Mouse (Mus musculus): Measurements from ENCODE around the gene Fam47e. TPM values are rescaled to one million over a fixed set of nuclear protein-coding genes. Genes with fewer than 3 reads are reported as not detected.

Gene Fam47e
- polyA plus RNA-seq (2015; fragmentation: Nextera tagmentation; extraction: Ambion mirVana): 11.4 and 15.4 TPM in 2 replicates

DNA sequence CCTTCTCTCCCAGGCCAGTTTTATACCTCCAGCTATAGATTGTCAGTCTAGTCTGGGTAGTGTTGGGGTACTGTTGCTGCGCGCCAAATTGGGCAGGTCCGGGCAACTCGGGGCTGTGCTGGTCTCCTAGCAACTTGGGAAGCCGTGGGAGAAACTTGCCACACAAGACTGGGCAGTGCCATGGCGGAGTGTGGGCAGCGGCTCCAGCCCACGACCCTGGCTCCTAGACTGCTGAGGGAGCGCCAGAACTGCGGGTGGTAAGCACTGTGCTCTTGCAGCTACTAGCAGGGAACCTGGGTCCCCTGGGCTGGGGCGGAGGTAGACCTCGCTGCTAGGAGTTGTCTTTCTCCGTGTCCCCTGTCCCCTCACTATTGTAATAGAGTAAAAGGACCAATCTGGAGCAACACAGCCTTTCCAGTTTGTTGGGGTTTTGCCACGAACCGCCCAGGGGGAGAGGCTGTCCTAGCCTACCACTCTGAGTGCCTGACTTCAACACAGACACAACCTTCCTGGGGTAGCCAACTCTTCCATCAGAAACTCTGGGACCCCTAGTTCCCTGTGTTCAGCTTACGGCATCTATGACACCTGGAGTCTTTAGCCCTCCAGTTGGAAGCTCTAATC, at the start of gene Fam47e:
Fam47e (plus strand) TSS at position 179 of the 621 bp plus-strand sequence.
- Histone ChIP-seq H3K4me1 (ENCODE audit: insufficient read depth, low read depth, low read length) (no peaks in the 10 kb centered on the region), H3K36me3 (ENCODE audit: insufficient read depth, low read length) (no peaks in the 10 kb centered on the region), H3K27ac (ENCODE audit: low read length) (0 out of 2 replicates have a peak within 1 kb of the TSS, but pooled peaks have one; percentile 20), H3K4me3 (ENCODE audit: low read depth, low read length) (no peak within 1 kb of the TSS), H3K9ac (replicated peaks; ENCODE audit: low read depth) (no peak within 1 kb of the TSS), H3K27me3 (replicated peaks; ENCODE audit: insufficient read depth, low read length) (no peaks in the 10 kb centered on the region), H3K9me3 (ENCODE audit: low read length) (no peaks in the 10 kb centered on the region), H3K4me2 (replicated peaks; ENCODE audit: low read depth, low read length) (no peak within 1 kb of the TSS)
- ATAC-seq (no peak), DNase-seq (ENCODE audit: low spot score) (no peak)
- TF ChIP-seq EP300 (IDR thresholded peaks at IDR 0.05): no peak
- WGBS: 69% methylated on average over 16 of the region's 16 CpGs

DNA sequence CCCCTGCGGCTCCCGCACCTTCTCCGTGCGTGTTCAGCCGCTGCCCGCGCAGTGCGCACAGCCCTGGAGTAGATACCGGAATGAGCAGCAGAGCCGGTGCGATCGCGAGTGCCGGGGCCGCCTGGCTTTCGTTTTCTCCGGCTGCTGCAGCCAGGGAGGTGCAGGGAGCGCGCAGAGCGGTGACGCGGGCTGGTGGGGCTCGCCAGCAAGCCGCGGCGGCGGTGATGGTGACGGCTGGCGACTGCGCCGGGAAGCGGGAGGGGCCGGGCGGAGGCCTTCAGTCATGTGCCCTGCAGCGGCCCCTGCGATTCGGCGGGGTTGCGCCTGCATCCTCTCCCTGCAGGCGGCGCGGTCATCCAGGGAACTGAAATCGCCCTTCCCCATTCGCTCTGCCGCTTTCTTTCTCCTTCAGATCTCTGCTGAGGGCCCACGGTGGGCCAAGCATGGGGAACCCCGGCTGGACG, 49.4 kb upstream of the Fam47e start:
- DNase-seq (ENCODE audit: low spot score): peak; percentile 98
- ATAC-seq: peak; percentile 97
- peaks cover 22% of the 10 kb centered on the region; the same call in 1 of the 2 replicates for H3K4me1 ChIP-seq (ENCODE audit: insufficient read depth, low read depth, low read length)
- H3K27me3 ChIP-seq (replicated peaks; ENCODE audit: insufficient read depth, low read length): no peaks in the 10 kb centered on the region
- no peaks in the 10 kb centered on the region for H3K36me3 ChIP-seq (ENCODE audit: insufficient read depth, low read length)
- peak overlapping the region; percentile 100 for H3K27ac ChIP-seq (ENCODE audit: low read length)
- TF ChIP-seq EP300 (IDR thresholded peaks at IDR 0.05) (no peak), CTCF (IDR thresholded peaks at IDR 0.05) (peak; percentile 89)
- peak overlapping the region; percentile 99 for H3K4me3 ChIP-seq (ENCODE audit: low read depth, low read length)
- WGBS: under 1% methylated on average over 45 of the region's 48 CpGs
- peak overlapping the region; percentile 71 for H3K4me2 ChIP-seq (replicated peaks; ENCODE audit: low read depth, low read length)
- no peaks in the 10 kb centered on the region for H3K9me3 ChIP-seq (ENCODE audit: low read length)
- peak overlapping the region; percentile 98 for H3K9ac ChIP-seq (replicated peaks; ENCODE audit: low read depth)

DNA sequence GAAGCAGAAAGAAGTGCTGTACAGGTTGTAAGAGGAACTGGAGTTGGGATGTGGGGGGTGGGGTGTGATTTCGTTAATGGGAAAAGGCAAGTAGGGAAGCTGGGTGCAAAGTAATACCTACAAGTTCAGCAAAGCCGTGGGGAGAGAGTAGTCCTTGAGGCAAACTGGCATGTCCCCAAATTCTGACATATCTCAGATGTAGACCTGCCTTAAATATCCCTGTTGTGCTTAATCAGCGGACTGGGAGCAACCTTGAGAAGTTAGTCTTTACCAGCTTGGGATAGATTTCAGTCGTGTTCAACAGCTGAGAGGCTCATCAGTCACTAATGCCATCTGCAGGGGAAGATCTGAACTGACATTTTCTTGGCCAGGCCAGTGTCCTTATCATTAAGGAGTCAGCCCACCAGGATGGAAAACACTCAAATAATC, 48.6 kb upstream of the Fam47e start:
- ATAC-seq (no peak), DNase-seq (ENCODE audit: low spot score) (peak; percentile 73)
- Histone ChIP-seq H3K4me3 (ENCODE audit: low read depth, low read length) (0 out of 2 replicates have a peak overlapping the region, but pooled peaks have one; percentile 99), H3K4me1 (ENCODE audit: insufficient read depth, low read depth, low read length) (peaks cover 18% of the 10 kb centered on the region; the same call in 1 of the 2 replicates), H3K36me3 (ENCODE audit: insufficient read depth, low read length) (no peaks in the 10 kb centered on the region), H3K9ac (replicated peaks; ENCODE audit: low read depth) (peak overlapping the region; percentile 44; the same call in 1 of the 2 replicates), H3K4me2 (replicated peaks; ENCODE audit: low read depth, low read length) (peak overlapping the region; percentile 71), H3K27ac (ENCODE audit: low read length) (peak overlapping the region; percentile 100), H3K9me3 (ENCODE audit: low read length) (no peaks in the 10 kb centered on the region), H3K27me3 (replicated peaks; ENCODE audit: insufficient read depth, low read length) (no peaks in the 10 kb centered on the region)
- WGBS: 19% methylated on average over 4 of the region's 4 CpGs
- peak; percentile 65 for TF ChIP-seq CTCF (IDR thresholded peaks at IDR 0.05)
- TF ChIP-seq EP300 (IDR thresholded peaks at IDR 0.05): no peak

DNA sequence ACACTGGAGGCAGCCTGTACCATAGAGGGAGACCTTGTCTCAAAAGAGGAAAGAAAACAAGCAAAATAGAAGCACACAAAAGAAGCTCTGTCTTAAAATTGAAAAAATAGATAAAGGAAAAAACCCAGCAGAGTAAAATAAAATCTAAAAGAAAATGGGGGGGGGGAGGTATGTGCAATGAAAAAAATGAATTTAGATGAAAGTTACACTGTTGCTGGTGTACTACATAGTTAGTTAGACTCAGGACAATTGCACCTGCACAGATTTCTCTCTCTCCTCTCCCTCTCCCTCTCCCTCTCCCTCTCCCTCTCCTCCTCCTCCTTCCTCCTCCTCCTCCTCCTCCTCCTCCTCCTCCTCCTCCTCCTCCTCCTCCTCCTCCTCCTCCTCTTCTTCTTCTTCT, 48.1 kb upstream of the Fam47e start, which contains the start of gene Scarb2:
Scarb2 (minus strand) TSS at position 101 of the 400 bp plus-strand sequence.
- Histone ChIP-seq H3K36me3 (ENCODE audit: insufficient read depth, low read length) (no peaks in the 10 kb centered on the region), H3K4me2 (replicated peaks; ENCODE audit: low read depth, low read length) (peak within 1 kb of the TSS; percentile 71), H3K27me3 (replicated peaks; ENCODE audit: insufficient read depth, low read length) (no peaks in the 10 kb centered on the region), H3K4me1 (ENCODE audit: insufficient read depth, low read depth, low read length) (peaks cover 18% of the 10 kb centered on the region; the same call in 1 of the 2 replicates), H3K9ac (replicated peaks; ENCODE audit: low read depth) (peak within 1 kb of the TSS; percentile 44), H3K4me3 (ENCODE audit: low read depth, low read length) (peak within 1 kb of the TSS; percentile 99), H3K27ac (ENCODE audit: low read length) (peak within 1 kb of the TSS; percentile 100), H3K9me3 (ENCODE audit: low read length) (no peaks in the 10 kb centered on the region)
- ATAC-seq (no peak), DNase-seq (ENCODE audit: low spot score) (no peak)
- no peak for TF ChIP-seq EP300 (IDR thresholded peaks at IDR 0.05)
- no peak for TF ChIP-seq CTCF (IDR thresholded peaks at IDR 0.05)

DNA sequence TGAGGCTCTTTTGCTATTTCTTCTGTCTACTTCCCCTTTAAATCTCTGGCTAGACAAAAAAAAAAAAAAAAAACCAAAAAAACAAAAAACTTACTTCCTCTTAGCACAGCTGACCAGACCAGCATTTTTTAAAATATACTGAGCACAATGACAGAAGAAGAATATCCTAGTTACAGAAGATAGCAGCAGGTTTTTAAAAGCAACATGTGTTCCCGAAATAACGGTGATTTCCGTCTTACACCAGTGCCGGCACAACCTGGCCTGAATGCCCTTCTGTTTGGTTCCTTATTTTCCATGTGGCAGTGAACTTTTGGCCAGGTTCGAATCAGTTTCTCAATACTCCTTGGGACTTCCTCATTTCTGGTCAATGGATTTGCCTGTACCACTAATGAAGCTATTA, 46.0 kb upstream of the Fam47e start:
- TF ChIP-seq CTCF (IDR thresholded peaks at IDR 0.05) (no peak), EP300 (IDR thresholded peaks at IDR 0.05) (no peak)
- Histone ChIP-seq H3K27ac (ENCODE audit: low read length) (no peak overlapping the region), H3K9me3 (ENCODE audit: low read length) (no peaks in the 10 kb centered on the region), H3K4me1 (ENCODE audit: insufficient read depth, low read depth, low read length) (peaks cover 8% of the 10 kb centered on the region; the same call in 1 of the 2 replicates), H3K4me3 (ENCODE audit: low read depth, low read length) (no peak overlapping the region), H3K4me2 (replicated peaks; ENCODE audit: low read depth, low read length) (no peak overlapping the region), H3K36me3 (ENCODE audit: insufficient read depth, low read length) (no peaks in the 10 kb centered on the region), H3K9ac (replicated peaks; ENCODE audit: low read depth) (no peak overlapping the region), H3K27me3 (replicated peaks; ENCODE audit: insufficient read depth, low read length) (no peaks in the 10 kb centered on the region)
- DNase-seq (ENCODE audit: low spot score): no peak
- no peak for ATAC-seq
- WGBS: 86% methylated on average over 5 of the region's 5 CpGs

DNA sequence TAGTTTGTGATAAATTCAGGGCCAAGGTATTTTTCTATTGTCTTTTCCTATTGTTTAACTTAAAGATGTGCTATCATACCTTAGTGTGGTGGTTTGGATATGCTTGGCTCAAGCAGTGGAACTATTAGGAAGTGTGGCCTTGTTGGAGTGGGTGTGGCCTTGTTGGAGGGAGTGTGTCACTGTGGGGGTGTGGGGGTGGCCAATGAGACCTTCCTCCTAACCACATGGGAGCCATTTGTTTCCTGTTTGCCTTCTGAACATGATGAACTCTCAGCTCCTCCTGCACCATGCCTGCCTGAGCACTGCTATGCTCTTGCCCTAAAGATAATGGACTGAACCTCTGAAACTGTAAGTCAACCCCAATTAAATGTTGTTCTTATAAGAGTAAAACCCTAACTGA, 43.6 kb upstream of the Fam47e start:
- no peaks in the 10 kb centered on the region for H3K36me3 ChIP-seq (ENCODE audit: insufficient read depth, low read length)
- H3K4me2 ChIP-seq (replicated peaks; ENCODE audit: low read depth, low read length): no peak overlapping the region
- H3K4me1 ChIP-seq (ENCODE audit: insufficient read depth, low read depth, low read length): no peaks in the 10 kb centered on the region
- TF ChIP-seq CTCF (IDR thresholded peaks at IDR 0.05): no peak
- no peak for TF ChIP-seq EP300 (IDR thresholded peaks at IDR 0.05)
- no peaks in the 10 kb centered on the region for H3K9me3 ChIP-seq (ENCODE audit: low read length)
- no peak overlapping the region for H3K4me3 ChIP-seq (ENCODE audit: low read depth, low read length)
- no peaks in the 10 kb centered on the region for H3K27me3 ChIP-seq (replicated peaks; ENCODE audit: insufficient read depth, low read length)
- ATAC-seq (no peak), DNase-seq (ENCODE audit: low spot score) (no peak)
- no peak overlapping the region for H3K27ac ChIP-seq (ENCODE audit: low read length)
- no peak overlapping the region for H3K9ac ChIP-seq (replicated peaks; ENCODE audit: low read depth)
